Mouse (Mus musculus) heart, adult 2 months (tissue): ENCODE measurements around the gene Cpne5.

ENCODE experiments used
- EP300 ChIP-seq: fragments of 200-500 bp; IDR thresholded peaks from 2 replicates; pipeline ENCODE4 v1.6.1; 2011; ENCODE audit warnings: low read depth, low read length, control low read depth; ENCODE audit not compliant: insufficient read depth
- POLR2A ChIP-seq: fragments of 200-500 bp; IDR thresholded peaks from 2 replicates; pipeline ENCODE4 v1.6.1; 2011; ENCODE audit warnings: mild to moderate bottlenecking, low read depth, low read length, control low read depth; ENCODE audit not compliant: insufficient read depth

GRCm38 (mm10) chr17:29238421-29238945, 516 bp upstream of the Cpne5 start:
- no peak for TF ChIP-seq POLR2A
- no peak for TF ChIP-seq EP300
